Mouse (Mus musculus): ENCODE data around the gene Xrcc5. TPM values are rescaled to one million over a fixed set of nuclear protein-coding genes. Genes with fewer than 3 reads are reported as not detected.

Gene Xrcc5
- polyA plus RNA-seq, 1 experiment from 2014 or later, result 28.7 TPM

DNA sequence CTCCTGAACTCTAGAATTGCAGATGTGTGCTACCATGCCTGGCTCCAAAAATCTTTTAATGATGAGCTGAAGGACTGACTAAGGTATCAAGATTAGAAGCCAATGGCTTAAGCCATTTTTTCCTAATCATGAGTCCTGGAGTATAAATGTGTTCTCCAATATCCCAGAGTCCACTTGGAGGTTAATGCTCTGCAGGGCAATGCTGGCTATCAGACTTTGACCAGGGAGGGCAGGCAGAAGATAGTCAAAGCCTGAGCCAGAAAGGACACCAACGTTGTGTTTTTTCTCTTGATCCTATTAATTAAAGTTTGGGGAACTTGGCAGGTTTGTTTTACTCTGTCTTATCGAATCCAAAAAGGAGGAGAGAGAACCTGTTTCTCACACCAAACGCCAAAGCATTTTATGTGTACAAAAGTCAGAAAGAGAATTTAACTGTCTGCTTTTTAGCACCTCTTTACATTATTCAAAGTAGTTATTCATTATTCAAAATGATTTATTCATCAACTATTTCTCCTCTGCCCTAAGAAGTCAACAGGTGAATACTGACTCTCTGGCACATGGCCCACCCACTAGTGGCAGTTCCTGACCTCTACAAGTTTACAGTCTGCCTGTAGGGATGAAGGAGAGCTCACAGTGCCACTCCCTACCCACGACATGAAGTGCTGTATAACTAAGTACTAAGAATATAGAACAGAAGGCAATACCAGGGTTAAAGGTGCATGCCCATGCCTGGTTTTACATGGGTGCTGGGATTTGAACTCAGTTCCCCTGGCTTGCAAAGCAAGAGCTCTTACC is 13.2 kb upstream of the Xrcc5 start:
- Histone ChIP-seq H3K27ac (no peak overlapping the region), H3K9ac (replicated peaks) (no peak overlapping the region), H3K4me1 (replicated peaks) (no peaks in the 10 kb centered on the region), H3K4me2 (replicated peaks) (no peak overlapping the region), H3K4me3 (replicated peaks) (no peak overlapping the region), H3K9me3 (no peaks in the 10 kb centered on the region), H3K36me3 (peaks cover 36% of the 10 kb centered on the region), H3K27me3 (no peaks in the 10 kb centered on the region)
- 71% methylated on average over 4 of the region's 4 CpGs for WGBS
- no peak for ATAC-seq

GRCm38 (mm10) chr1:72295746-72296145 is 11.5 kb upstream of the Xrcc5 start:
- H3K4me1 ChIP-seq (replicated peaks), result no peaks in the 10 kb centered on the region
- WGBS, result 88% methylated on average over 8 of the region's 8 CpGs
- H3K36me3 ChIP-seq, result peaks cover 49% of the 10 kb centered on the region
- no peak overlapping the region for H3K9ac ChIP-seq (replicated peaks)
- H3K4me3 ChIP-seq (replicated peaks), result no peak overlapping the region
- no peaks in the 10 kb centered on the region for H3K27me3 ChIP-seq
- H3K9me3 ChIP-seq, result no peaks in the 10 kb centered on the region
- ATAC-seq, result no peak
- no peak overlapping the region for H3K4me2 ChIP-seq (replicated peaks)
- H3K27ac ChIP-seq, result no peak overlapping the region

DNA sequence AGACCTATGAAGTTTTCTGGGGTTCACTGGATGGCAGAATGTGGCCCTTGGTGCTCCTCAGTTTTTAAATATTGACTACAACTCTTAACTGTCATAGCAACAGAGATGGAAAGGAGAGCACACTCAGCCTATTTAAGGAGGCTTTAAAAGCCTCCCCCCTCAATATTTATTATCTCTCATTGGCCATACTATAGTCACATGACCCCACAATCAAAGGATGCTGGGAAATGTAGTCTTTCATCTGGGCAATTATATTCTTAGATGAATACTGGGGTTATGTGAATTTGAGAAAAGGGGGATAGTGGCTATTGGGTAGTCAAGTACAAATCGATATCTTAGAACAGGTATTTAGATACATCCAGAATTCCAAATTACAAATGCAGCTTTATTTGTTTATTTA is 5.4 kb upstream of the Xrcc5 start:
- H3K9me3 ChIP-seq, result no peaks in the 10 kb centered on the region
- H3K36me3 ChIP-seq, result peaks cover 43% of the 10 kb centered on the region
- H3K4me1 ChIP-seq (replicated peaks), result peaks cover 4% of the 10 kb centered on the region; the same call in 1 of the 2 replicates
- 88% methylated on average over 1 of the region's 1 CpGs for WGBS
- no peak overlapping the region for H3K9ac ChIP-seq (replicated peaks)
- H3K4me2 ChIP-seq (replicated peaks), result no peak overlapping the region
- ATAC-seq, result no peak
- H3K27ac ChIP-seq, result no peak overlapping the region
- no peaks in the 10 kb centered on the region for H3K27me3 ChIP-seq
- H3K4me3 ChIP-seq (replicated peaks), result no peak overlapping the region

GRCm38 (mm10) chr1:72306241-72306640 is 980 bp upstream of the Xrcc5 start:
- H3K27me3 ChIP-seq, result no peaks in the 10 kb centered on the region
- H3K9me3 ChIP-seq, result no peaks in the 10 kb centered on the region
- H3K36me3 ChIP-seq, result peaks cover 10% of the 10 kb centered on the region
- H3K4me1 ChIP-seq (replicated peaks), result peaks cover 19% of the 10 kb centered on the region
- ATAC-seq, result no peak
- H3K4me3 ChIP-seq (replicated peaks), result no peak overlapping the region
- H3K4me2 ChIP-seq (replicated peaks), result peak overlapping the region; percentile 54
- H3K27ac ChIP-seq, result peak overlapping the region; percentile 58
- WGBS, result 46% methylated on average over 3 of the region's 3 CpGs
- 0 out of 2 replicates have a peak overlapping the region, but pooled peaks have one; percentile 19 for H3K9ac ChIP-seq (replicated peaks)

- Histone ChIP-seq H3K36me3 (peaks cover 6% of the 10 kb centered on the region), H3K4me3 (replicated peaks) (peak overlapping the region; percentile 57), H3K4me1 (replicated peaks) (peaks cover 19% of the 10 kb centered on the region), H3K27ac (peak overlapping the region; percentile 90), H3K4me2 (replicated peaks) (peak overlapping the region; percentile 54), H3K9ac (replicated peaks) (peak overlapping the region; percentile 74; the same call in 1 of the 2 replicates), H3K9me3 (no peaks in the 10 kb centered on the region), H3K27me3 (no peaks in the 10 kb centered on the region)
- 3% methylated on average over 11 of the region's 11 CpGs for WGBS
- ATAC-seq, result peak; percentile 91
Observed at GRCm38 (mm10) chr1:72306679-72307181, 491 bp upstream of the Xrcc5 start.

- Histone ChIP-seq H3K9ac (replicated peaks) (no peak overlapping the region), H3K9me3 (no peaks in the 10 kb centered on the region), H3K4me1 (replicated peaks) (peaks cover 19% of the 10 kb centered on the region), H3K4me2 (replicated peaks) (no peak overlapping the region), H3K4me3 (replicated peaks) (no peak overlapping the region), H3K27me3 (no peaks in the 10 kb centered on the region), H3K27ac (no peak overlapping the region), H3K36me3 (peaks cover 10% of the 10 kb centered on the region; the same call in 1 of the 2 replicates)
- 71% methylated on average over 4 of the region's 4 CpGs for WGBS
- ATAC-seq, result no peak
Observed at GRCm38 (mm10) chr1:72308919-72309318, 1.7 kb downstream of the Xrcc5 start.

GRCm38 (mm10) chr1:72309744-72310424 is 2.7 kb downstream of the Xrcc5 start:
- no peak for ATAC-seq
- Histone ChIP-seq H3K9me3 (no peaks in the 10 kb centered on the region), H3K4me1 (replicated peaks) (peaks cover 19% of the 10 kb centered on the region), H3K27me3 (no peaks in the 10 kb centered on the region), H3K4me3 (replicated peaks) (no peak overlapping the region), H3K4me2 (replicated peaks) (no peak overlapping the region), H3K27ac (no peak overlapping the region), H3K36me3 (peaks cover 10% of the 10 kb centered on the region; the same call in 1 of the 2 replicates), H3K9ac (replicated peaks) (no peak overlapping the region)
- WGBS, result 62% methylated on average over 6 of the region's 6 CpGs

DNA sequence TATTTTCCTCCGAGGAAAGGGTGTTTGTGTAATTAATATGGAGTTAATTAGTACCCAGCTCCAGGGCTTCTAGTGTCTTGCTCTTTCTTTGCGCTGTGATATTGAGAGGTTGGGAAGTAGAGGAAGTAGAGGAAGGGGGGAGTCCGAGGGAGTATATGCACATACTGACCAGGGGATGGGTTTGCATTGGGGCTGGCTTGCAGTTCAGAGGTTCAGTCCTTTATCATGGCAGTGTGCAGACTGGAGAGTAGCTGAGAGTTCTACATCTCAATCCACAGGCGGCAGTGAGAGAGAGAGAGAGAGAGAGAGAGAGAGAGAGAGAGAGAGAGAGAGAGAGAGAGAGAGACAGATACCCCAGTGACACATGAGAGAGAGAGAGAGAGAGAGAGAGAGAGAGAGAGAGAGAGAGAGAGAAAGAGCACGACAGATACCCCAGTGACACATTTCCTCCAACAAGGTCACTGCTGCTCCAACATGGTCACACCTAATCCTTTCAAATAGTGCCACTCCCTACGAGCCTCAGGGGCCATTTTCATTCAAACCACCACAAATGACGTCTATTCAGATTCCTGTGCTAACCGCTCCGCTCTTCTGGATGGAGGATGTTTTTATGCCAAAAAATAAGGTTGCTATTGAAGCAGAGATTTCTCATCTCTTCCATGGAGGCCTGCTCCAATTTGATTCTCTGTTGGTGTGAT is 5.6 kb downstream of the Xrcc5 start:
- Histone ChIP-seq H3K27me3 (no peaks in the 10 kb centered on the region), H3K27ac (no peak overlapping the region), H3K4me1 (replicated peaks) (peaks cover 15% of the 10 kb centered on the region), H3K4me3 (replicated peaks) (no peak overlapping the region), H3K36me3 (peaks cover 20% of the 10 kb centered on the region), H3K4me2 (replicated peaks) (no peak overlapping the region), H3K9me3 (no peaks in the 10 kb centered on the region), H3K9ac (replicated peaks) (no peak overlapping the region)
- ATAC-seq, result no peak
- WGBS, result 89% methylated on average over 9 of the region's 9 CpGs

DNA sequence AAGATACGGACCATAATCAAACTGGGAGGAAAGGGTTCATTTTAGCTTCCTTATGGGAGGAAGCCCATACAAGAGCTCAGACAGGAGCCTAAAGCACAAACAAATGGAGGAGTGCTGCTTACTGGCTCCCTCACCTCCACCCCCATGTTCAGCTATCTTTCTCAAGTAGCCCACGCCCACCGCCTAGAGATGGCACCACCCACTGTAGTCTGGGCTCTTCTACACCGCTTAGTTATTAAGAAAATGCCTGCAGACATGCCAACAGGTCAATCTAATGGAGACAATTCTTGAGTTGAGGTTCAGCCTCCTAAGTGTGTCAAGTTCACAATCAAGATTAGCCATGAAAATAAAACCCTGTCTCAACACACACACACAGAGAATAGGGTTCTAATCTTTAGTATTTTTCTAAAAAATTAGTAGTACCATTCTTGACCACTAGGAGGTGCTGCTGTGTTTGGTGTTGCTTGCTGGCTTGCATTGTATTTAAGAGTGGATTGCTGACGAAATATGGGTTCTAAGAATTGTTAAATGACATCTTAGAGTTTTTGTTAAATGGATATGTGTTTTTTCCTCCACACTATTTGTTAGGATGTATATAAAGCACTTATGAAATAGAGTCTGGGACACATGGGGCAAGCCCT is 6.3 kb downstream of the Xrcc5 start:
- Histone ChIP-seq H3K27ac (no peak overlapping the region), H3K4me1 (replicated peaks) (0 out of 2 replicates have a peak, but pooled peaks cover 9% of the 10 kb centered on the region), H3K4me3 (replicated peaks) (no peak overlapping the region), H3K9me3 (no peaks in the 10 kb centered on the region), H3K4me2 (replicated peaks) (no peak overlapping the region), H3K27me3 (no peaks in the 10 kb centered on the region), H3K36me3 (peaks cover 22% of the 10 kb centered on the region), H3K9ac (replicated peaks) (no peak overlapping the region)
- 74% methylated on average over 5 of the region's 5 CpGs for WGBS
- ATAC-seq, result no peak

- no peak for ATAC-seq
- no peak overlapping the region for H3K4me3 ChIP-seq (replicated peaks)
- no peak overlapping the region for H3K4me2 ChIP-seq (replicated peaks)
- 92% methylated on average over 4 of the region's 4 CpGs for WGBS
- H3K36me3 ChIP-seq, result peaks cover 38% of the 10 kb centered on the region
- no peaks in the 10 kb centered on the region for H3K9me3 ChIP-seq
- no peak overlapping the region for H3K27ac ChIP-seq
- H3K27me3 ChIP-seq, result no peaks in the 10 kb centered on the region
- H3K4me1 ChIP-seq (replicated peaks), result no peaks in the 10 kb centered on the region
- no peak overlapping the region for H3K9ac ChIP-seq (replicated peaks)
Observed at GRCm38 (mm10) chr1:72315447-72315846, 8.2 kb downstream of the Xrcc5 start.

DNA sequence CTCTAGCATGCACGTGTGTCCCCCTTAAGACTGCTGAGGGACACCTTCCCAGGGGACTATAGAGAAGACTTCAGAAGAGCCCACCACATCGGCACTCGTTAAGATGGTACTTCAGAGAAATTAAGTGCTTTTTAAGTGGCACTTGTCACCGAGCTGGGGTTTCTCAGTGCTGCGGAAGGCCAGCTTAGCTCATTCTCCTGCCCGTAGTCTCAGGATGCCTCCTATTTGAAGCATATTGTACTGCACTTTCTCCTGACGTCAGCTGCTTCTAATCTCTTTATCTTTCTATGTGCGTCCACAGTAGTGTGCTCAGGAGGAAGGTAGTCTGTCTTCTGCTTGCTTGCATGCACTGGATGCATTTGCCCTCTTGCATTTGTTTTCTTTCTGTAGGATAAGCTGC is 9.2 kb downstream of the Xrcc5 start:
- H3K4me1 ChIP-seq (replicated peaks), result no peaks in the 10 kb centered on the region
- ATAC-seq, result no peak
- peaks cover 46% of the 10 kb centered on the region for H3K36me3 ChIP-seq
- no peaks in the 10 kb centered on the region for H3K27me3 ChIP-seq
- H3K4me3 ChIP-seq (replicated peaks), result no peak overlapping the region
- no peak overlapping the region for H3K27ac ChIP-seq
- 68% methylated on average over 8 of the region's 8 CpGs for WGBS
- H3K9ac ChIP-seq (replicated peaks), result no peak overlapping the region
- no peak overlapping the region for H3K4me2 ChIP-seq (replicated peaks)
- no peaks in the 10 kb centered on the region for H3K9me3 ChIP-seq

Measured in midbrain, embryonic 13.5 days (tissue).